Mouse (Mus musculus): ENCODE results near the gene Chrnb2.

GRCm38 (mm10) chr3:89802876-89803275, 38.4 kb upstream of the Chrnb2 start:
- TF ChIP-seq POLR2A (IDR thresholded peaks at IDR 0.05; ENCODE audit: borderline replicate concordance, control insufficient read depth, low read depth, low read length) (no peak), CTCF (IDR thresholded peaks at IDR 0.05; ENCODE audit: control insufficient read depth, insufficient read depth, low read length) (no peak)
